Mouse (Mus musculus) heart, postnatal 0 days (tissue): Measurements from ENCODE around the gene Ankrd55. TPM values are rescaled to one million over a fixed set of nuclear protein-coding genes. Genes with fewer than 3 reads are reported as not detected.
A peak's percentile ranks its signal among the peaks of the same experiment; 100 is the strongest.

ENCODE experiments used
- ATAC-seq: fragments of 200-750 bp; cut with Nextera tagmentation; 2 replicates; pipeline ENCODE4 v1.8.0; 2017; ENCODE audit warnings: low read depth, moderate number of reproducible peaks, moderate library complexity; ENCODE audit not compliant: insufficient read depth
- DNase-seq: peaks from one replicate; pipeline ENCODE4 v3.0.0-alpha.2; 2016; ENCODE audit warnings: low spot score
- H3K27ac ChIP-seq: fragments of 300-500 bp; sonication (generic); 2 replicates; pipeline ENCODE4 v1.5.1; 2014; ENCODE audit warnings: low read depth, mild to moderate bottlenecking
- H3K27me3 ChIP-seq: fragments of 300-500 bp; sonication (generic); 2 replicates; pipeline ENCODE4 v1.6.1; 2014; ENCODE audit warnings: low read length, mixed read lengths; ENCODE audit not compliant: control insufficient read depth, insufficient read depth
- H3K36me3 ChIP-seq: fragments of 300-500 bp; sonication (generic); replicated peaks from 2 replicates; pipeline ENCODE4 v1.6.1; 2014; ENCODE audit warnings: low read length, mixed read lengths; ENCODE audit not compliant: control insufficient read depth, insufficient read depth
- H3K4me1 ChIP-seq: fragments of 300-500 bp; sonication (generic); 2 replicates; pipeline ENCODE4 v1.6.1; 2014; ENCODE audit warnings: antibody characterized with exemption; ENCODE audit not compliant: control insufficient read depth, insufficient read depth
- H3K4me2 ChIP-seq: fragments of 300-500 bp; sonication (generic); 2 replicates; pipeline ENCODE4 v1.6.1; 2014; ENCODE audit warnings: low read depth, mild to moderate bottlenecking, low read length, moderate library complexity
- H3K4me3 ChIP-seq: fragments of 300-500 bp; sonication (generic); 2 replicates; pipeline ENCODE4 v1.5.1; 2014; ENCODE audit warnings: low read depth, low read length
- H3K9ac ChIP-seq: fragments of 300-500 bp; sonication (generic); replicated peaks from 2 replicates; pipeline ENCODE4 v1.6.1; 2014; ENCODE audit warnings: low read depth, low read length, mixed read lengths
- H3K9me3 ChIP-seq: fragments of 300-500 bp; sonication (generic); replicated peaks from 2 replicates; pipeline ENCODE4 v1.6.1; 2016; ENCODE audit warnings: low read length; ENCODE audit not compliant: control insufficient read depth
- CTCF ChIP-seq: IDR thresholded peaks from 2 replicates; pipeline ENCODE4 v1.5.1; 2016; ENCODE audit warnings: antibody characterized with exemption, control low read depth, low read depth
- EP300 ChIP-seq: IDR thresholded peaks from 2 replicates; pipeline ENCODE4 v1.6.1; 2016; ENCODE audit warnings: antibody characterized with exemption, low read depth
- WGBS: fragments of 180-500 bp; shearing (Covaris S2); extraction: QIAGEN DNeasy Blood & Tissue Kit; methylation state at CpG from one replicate; pipeline ENCODE4 v1.1.7; 2014; 5-methylcytosine and 5-hydroxymethylcytosine counted together
- polyA plus RNA-seq: library from polyadenylated mRNA; unstranded; fragments of >200 nt; fragmentation: Nextera tagmentation; extraction: Ambion mirVana; gene quantifications from 2 replicates; pipeline ENCODE4 v1.2.1, GENCODE M21; 2015
- total RNA-seq: library from RNA; depleted of rRNA; stranded (reverse); fragments of >200 nt; gene quantifications from 2 replicates; pipeline ENCODE4 v1.2.3, GENCODE M21; 2014; ENCODE audit warnings: low replicate concordance; rRNA removed

Ankrd55 gene
- total RNA-seq (not detected in 2 replicates), polyA plus RNA-seq (0.05 and 0.07 TPM in 2 replicates)

DNA sequence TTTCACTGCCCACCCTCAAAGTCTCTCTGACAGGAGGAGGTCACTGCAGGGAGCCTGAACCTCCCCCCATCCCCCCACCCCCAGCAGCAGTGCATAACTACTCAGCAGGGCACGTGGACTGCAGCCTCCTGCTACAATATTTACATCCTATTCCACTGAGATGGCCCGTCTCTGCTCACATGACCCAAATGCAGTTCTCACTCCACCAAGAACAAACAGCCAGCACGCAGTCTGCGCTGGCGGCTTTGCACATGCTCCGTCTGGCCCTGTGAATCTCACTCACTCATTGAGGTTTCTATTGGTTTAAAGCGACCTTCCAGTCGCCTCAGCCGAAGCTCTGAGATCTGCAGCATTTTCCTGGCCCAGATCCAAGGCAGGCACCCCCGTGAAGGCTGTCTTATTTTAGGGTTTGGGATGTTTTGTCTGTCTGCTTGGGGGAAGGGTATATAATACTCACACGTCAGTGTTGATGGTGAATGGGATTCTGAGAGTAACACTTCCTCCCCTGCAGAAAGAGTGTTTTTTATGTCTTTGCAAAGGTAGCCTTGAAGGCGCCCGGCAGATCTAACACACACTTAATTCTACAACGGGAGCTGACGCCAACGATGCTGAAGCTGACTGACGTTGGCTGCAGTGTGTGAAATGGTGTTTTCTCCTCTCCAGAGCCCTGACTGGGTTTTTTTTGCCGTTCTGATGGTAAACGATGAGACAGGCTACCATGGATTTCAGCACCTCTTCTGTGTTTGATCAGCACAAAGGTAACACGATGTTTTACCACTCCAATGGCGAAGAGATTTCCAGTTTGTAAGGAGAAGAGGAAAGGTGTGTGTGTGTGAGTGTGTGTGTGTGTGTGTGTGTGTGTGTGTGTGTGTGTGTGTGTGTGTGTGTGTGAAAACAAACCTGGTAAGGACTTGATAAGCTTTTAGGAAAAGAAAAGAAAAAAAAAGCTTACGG is at the start of gene Ankrd55:
Gene Ankrd55, plus strand, starts transcription at position 227 of the 954 bp plus-strand sequence.
- Histone ChIP-seq H3K36me3 (no peaks in the 10 kb centered on the region), H3K27me3 (0 out of 2 replicates have a peak, but pooled peaks cover 3% of the 10 kb centered on the region), H3K4me2 (peak within 1 kb of the TSS; percentile 54), H3K9ac (0 out of 2 replicates have a peak within 1 kb of the TSS, but pooled peaks have one; percentile 17), H3K4me1 (peaks cover 8% of the 10 kb centered on the region; the same call in 1 of the 2 replicates), H3K27ac (peak within 1 kb of the TSS; percentile 45; the same call in 1 of the 2 replicates), H3K9me3 (0 out of 2 replicates have a peak, but pooled peaks cover 7% of the 10 kb centered on the region), H3K4me3 (peak within 1 kb of the TSS; percentile 19)
- TF ChIP-seq EP300 (no peak), CTCF (no peak)
- 12% methylated on average over 22 of the region's 22 CpGs for WGBS
- ATAC-seq (peak; percentile 72), DNase-seq (peak; percentile 27)

DNA sequence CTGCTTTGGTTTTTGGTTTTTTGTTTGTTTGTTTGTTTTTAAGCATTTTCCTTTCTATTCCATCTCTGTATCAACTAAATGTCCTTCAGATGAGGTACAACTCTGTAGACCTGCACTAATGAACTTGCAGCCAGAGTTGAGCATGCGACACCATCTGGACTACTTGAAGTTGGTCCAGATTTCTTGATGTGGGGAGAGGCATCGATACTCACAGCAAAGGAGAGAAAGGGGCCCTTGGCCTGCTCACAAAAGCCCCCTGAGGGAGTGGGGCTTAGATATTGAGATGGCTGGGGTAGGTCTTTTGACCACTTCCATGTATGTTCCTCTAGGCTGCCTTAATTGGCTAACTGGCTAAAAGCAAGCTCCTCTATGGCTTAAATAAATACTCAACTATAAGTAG is 49.0 kb upstream of the Ankrd55 start:
- Histone ChIP-seq H3K27me3 (no peaks in the 10 kb centered on the region), H3K9ac (no peak overlapping the region), H3K9me3 (no peaks in the 10 kb centered on the region), H3K4me1 (no peaks in the 10 kb centered on the region), H3K4me3 (no peak overlapping the region), H3K27ac (no peak overlapping the region), H3K4me2 (no peak overlapping the region), H3K36me3 (no peaks in the 10 kb centered on the region)
- no peak for DNase-seq
- no peak for ATAC-seq
- 87% methylated on average over 2 of the region's 2 CpGs for WGBS
- TF ChIP-seq EP300 (no peak), CTCF (no peak)

DNA sequence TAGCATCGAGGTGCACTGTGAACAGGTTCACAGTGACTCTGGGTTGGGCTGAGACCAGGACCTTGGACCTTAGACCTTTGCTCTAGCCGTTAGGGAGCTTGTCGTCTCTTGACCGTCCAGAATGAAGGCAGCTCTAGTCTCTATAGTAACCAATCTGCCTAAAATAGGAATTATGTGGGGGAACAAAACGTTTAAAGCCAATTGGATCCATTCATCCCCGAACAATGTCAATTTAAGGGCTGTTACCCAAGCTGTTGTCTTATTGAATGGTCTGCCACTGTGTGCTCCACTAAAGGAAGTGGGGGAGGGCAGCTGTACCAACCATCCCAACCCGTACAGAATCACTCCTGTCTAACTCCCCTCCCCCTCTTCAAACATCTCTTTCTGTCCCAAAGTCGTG is 46.8 kb upstream of the Ankrd55 start:
- Histone ChIP-seq H3K27ac (no peak overlapping the region), H3K9ac (no peak overlapping the region), H3K4me3 (no peak overlapping the region), H3K9me3 (0 out of 2 replicates have a peak, but pooled peaks cover 4% of the 10 kb centered on the region), H3K27me3 (no peaks in the 10 kb centered on the region), H3K4me2 (no peak overlapping the region), H3K36me3 (no peaks in the 10 kb centered on the region), H3K4me1 (no peaks in the 10 kb centered on the region)
- 64% methylated on average over 8 of the region's 8 CpGs for WGBS
- TF ChIP-seq CTCF (no peak), EP300 (no peak)
- no peak for ATAC-seq
- DNase-seq: no peak

DNA sequence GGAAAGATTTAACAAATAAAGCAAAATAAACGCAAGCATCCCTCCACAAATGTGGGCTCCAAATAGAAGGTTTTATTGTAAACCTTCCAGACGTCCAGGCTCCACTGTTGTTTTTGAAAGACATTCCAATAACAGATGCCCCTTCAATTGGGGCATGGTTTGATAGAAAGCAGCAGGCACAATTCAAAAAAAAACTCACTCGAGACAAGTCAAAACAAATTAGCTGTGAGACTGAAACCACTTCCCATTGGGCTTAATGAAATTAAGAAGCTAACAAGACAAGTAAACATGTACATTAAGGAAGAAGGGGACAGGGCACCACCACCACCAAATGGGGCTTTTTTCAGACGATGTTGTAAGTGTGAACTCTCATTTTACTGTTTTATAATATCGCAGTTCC is 43.1 kb upstream of the Ankrd55 start:
- Histone ChIP-seq H3K36me3 (no peaks in the 10 kb centered on the region), H3K4me3 (no peak overlapping the region), H3K9me3 (peaks cover 16% of the 10 kb centered on the region), H3K27me3 (no peaks in the 10 kb centered on the region), H3K4me1 (no peaks in the 10 kb centered on the region), H3K9ac (no peak overlapping the region), H3K27ac (no peak overlapping the region), H3K4me2 (no peak overlapping the region)
- WGBS: 72% methylated on average over 5 of the region's 5 CpGs
- DNase-seq: no peak
- ATAC-seq: no peak
- TF ChIP-seq CTCF: no peak
- no peak for TF ChIP-seq EP300

DNA sequence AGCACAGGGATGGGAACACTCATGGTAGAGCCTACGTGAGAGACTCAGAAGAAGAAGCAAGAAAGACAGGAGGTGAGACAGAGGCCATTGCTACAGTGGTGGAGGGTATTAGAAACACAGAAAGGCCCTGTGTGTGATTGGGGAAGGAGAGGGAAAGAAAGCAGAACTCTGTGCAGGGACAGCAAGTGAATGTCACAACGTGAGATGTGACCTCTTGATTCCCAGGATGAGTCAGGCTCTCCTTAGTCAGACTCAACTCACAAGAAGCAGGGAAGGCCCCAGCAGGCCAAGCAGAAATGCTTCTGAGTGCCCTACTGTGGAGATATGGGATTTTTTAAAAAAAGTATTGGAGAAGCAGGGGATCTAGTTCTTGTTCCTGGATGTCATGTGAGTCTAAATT is 36.8 kb upstream of the Ankrd55 start:
- Histone ChIP-seq H3K36me3 (no peaks in the 10 kb centered on the region), H3K4me2 (no peak overlapping the region), H3K27ac (no peak overlapping the region), H3K9me3 (peaks cover 12% of the 10 kb centered on the region), H3K27me3 (no peaks in the 10 kb centered on the region), H3K4me3 (no peak overlapping the region), H3K4me1 (peaks cover 27% of the 10 kb centered on the region), H3K9ac (no peak overlapping the region)
- no peak for ATAC-seq
- no peak for DNase-seq
- 35% methylated on average over 2 of the region's 2 CpGs for WGBS
- TF ChIP-seq CTCF: no peak
- no peak for TF ChIP-seq EP300
